Mouse (Mus musculus) retina, embryonic 14.5 days (tissue): ENCODE measurements around the gene Ppp1r9a.

ENCODE experiments used
- DNase-seq: peaks from one replicate; pipeline ENCODE4 v3.0.0-alpha.2; 2015; ENCODE audit warnings: low spot score

Ppp1r9a gene

DNA sequence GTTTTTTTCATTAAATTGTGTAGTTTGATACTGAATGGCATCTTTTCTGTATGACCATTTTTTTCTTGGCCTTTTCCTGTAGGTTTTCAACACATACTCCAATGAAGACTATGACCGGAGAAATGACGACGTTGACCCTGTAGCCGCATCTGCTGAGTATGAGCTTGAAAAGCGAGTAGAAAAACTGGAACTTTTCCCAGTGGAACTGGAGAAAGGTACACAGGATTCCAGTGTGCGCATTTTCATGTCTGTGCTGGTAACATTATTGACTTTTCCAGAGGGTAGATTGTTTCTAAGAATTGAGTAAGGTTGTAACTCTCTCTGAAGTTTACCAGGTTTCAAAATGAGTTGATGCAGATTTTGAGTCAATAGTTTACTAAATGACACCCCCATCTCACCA lies 143.1 kb downstream of the Ppp1r9a start:
- DNase-seq = no peak

DNA sequence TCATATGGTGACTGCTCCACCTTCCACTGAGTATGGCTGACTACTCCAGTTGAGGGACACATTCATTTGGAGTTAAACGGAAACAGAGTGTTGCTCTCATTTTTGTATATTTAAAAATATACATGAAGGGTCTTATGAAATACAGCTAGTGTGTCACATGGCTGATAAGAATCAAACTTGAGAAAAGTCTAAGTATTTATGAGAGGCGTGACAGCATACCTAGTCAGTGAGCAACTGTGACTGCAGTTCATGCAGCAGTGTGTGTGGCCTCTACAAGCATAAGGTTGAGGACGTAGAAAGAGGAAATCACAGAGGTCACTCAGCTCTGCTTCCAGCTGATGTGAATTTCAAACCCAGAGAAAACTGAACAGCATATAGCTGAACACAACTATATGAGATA lies 145.3 kb downstream of the Ppp1r9a start:
- no peak for DNase-seq

- no peak for DNase-seq
These were observed 149.6 kb downstream of the Ppp1r9a start for GRCm38 (mm10) chr6:5052309-5052708.

DNA sequence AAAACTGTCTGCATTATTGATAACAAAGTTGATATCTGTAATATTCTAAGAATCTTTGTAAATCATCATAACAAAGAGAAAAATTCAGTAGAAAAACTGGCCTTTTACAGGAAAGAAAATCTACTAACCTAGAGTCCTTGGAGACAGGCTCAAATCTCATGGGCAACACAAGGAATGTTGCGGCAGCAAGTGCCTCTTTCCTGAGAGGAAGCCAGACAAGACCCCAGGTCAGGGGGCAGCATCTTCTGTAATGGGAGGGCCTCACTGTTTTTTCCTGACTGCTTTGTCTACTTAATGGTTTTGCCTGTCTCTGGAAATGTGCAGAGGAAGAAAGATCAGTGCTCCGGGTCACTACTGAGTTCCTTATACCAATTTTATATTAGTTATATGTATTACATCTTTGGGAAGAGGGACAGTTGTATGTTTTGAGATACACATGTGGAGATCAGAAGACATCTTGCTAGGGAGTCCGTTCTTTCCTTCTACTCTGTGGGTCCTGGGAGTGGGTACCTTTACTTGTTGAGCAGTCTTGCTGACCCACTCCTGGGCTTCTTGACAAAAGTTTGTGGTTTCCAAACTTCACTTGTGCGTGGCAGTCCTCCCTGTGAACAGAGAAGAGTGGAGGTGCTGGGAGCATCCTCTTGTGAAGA lies 151.9 kb downstream of the Ppp1r9a start:
- no peak for DNase-seq

GRCm38 (mm10) chr6:5074736-5075135 lies 172.0 kb downstream of the Ppp1r9a start:
- DNase-seq = no peak

DNA sequence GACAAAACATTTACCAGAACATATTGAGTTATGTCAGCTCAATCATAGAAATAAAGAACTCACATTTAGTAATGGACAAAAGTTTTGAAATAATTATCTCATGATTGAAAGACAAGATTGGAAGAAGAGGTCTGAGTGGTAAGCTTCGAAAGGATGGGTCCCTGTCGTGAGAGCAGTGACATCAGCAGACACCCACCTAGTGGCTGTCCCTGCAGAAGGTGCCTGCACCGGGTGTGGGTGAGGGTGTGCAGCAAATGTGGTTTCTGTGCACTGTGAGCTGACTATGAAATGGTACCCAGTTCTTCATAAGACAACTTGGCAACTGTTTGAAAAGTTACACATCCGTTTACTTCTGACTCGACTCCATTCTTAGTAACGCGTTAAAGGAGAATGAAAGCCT lies 173.0 kb downstream of the Ppp1r9a start:
- no peak for DNase-seq

DNA sequence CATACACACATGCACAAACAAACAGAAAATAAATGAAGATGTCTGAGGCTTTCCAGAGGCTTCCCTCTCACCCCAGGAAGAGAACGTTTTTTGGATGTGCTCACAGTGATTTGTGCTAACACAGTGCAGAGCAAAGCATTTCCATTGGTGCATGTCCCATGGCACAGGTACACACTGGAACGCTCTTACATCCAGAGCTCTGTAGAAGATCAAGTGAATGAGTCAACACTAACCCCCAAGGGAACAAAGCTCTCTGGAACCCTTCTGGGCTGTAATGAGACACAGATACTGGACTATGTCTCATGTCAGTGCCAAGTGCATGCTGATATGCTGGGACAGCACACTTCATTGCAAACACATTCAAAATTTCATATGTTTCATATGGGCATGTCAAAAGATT lies 175.3 kb downstream of the Ppp1r9a start:
- no peak for DNase-seq

GRCm38 (mm10) chr6:5079108-5079507 lies 176.4 kb downstream of the Ppp1r9a start:
- no peak for DNase-seq

DNA sequence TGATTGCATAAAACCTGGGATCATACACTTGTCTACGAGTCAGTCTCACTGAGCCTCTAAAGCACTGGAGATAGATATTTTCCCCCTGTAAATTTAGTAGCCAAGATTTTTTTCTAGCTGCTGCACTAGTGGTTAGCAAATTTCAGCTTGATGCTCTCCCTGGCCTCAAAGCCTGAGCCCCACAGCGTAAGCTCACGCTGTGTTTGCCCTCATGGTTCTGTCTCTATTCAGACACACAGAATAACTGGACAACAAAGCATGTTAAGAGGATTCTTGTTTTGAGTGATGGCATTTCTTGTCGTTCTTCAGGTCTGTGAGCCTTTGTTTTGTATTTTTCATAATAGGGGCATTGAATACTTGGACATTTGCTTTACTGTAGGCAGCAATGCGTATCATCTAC lies 177.4 kb downstream of the Ppp1r9a start:
- DNase-seq = no peak

GRCm38 (mm10) chr6:5080496-5080895 lies 177.8 kb downstream of the Ppp1r9a start:
- no peak for DNase-seq

GRCm38 (mm10) chr6:5081099-5081498 lies 178.4 kb downstream of the Ppp1r9a start:
- no peak for DNase-seq

DNA sequence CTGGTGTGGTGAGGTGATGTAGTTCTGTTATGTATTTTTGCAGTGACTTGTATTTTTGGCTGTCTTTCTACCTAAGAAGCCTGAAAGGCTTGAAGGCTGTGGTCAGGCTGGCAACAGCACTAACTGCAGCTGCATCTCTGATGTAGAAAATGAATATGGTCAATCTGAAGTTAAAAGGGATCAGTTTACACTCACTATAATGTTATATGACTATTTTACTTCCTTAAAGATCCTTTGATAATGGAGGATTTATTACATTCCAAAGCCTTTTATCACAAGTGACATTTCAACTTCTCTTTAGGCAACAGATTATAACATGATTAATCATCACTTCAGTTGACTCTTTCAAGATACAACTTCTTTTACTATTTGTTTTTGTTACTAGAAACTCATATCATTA lies 179.4 kb downstream of the Ppp1r9a start:
- DNase-seq = no peak

- DNase-seq = no peak
These were observed 180.0 kb downstream of the Ppp1r9a start for GRCm38 (mm10) chr6:5082740-5083139.

DNA sequence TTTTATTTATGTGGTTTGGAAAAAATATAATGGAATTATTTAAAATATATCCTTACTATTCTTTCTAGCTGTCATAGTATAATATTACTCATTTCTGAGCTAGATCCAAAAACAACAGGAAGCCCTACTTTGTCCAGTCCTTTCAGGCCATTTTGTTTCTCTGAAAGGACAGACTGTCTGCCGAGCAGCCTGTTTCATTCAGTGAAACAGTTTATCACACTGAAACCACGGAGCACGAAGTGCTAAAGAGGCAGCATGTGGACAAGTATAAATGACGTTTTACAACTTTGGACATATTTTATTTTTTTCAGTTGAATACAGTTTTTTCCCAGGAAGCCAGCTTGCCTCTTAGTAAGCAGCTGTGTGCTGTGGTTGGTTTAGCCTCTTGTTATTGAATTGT lies 181.2 kb downstream of the Ppp1r9a start:
- DNase-seq = no peak

- DNase-seq = no peak
These were observed 189.2 kb downstream of the Ppp1r9a start for GRCm38 (mm10) chr6:5091873-5092272.

DNA sequence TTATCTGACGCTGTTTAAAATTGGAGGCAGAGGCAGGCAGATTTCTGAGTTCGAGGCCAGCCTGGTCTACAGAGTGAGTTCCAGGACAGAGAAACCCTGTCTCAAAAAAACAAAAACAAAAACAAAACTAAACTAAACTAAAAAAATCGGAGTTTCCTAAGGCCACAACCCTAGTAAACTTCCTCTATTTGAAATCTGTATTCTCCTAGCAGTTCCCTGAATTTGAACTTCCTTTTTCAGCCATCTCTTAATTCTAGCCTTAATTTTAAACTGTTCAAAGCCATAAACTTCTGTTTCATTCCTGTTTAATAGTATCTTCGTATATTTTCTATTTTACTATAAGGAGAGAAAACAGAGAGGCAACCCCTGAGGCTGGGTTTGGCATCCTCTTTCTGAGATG lies 190.1 kb downstream of the Ppp1r9a start:
- DNase-seq = no peak

GRCm38 (mm10) chr6:5093516-5093915 lies 190.8 kb downstream of the Ppp1r9a start:
- no peak for DNase-seq

- no peak for DNase-seq
These were observed 192.8 kb downstream of the Ppp1r9a start for GRCm38 (mm10) chr6:5095365-5095973.

GRCm38 (mm10) chr6:5097309-5097708 lies 194.6 kb downstream of the Ppp1r9a start:
- DNase-seq = no peak

GRCm38 (mm10) chr6:5099282-5099681 lies 196.6 kb downstream of the Ppp1r9a start:
- no peak for DNase-seq

GRCm38 (mm10) chr6:5099842-5100241 lies 197.1 kb downstream of the Ppp1r9a start:
- no peak for DNase-seq

DNA sequence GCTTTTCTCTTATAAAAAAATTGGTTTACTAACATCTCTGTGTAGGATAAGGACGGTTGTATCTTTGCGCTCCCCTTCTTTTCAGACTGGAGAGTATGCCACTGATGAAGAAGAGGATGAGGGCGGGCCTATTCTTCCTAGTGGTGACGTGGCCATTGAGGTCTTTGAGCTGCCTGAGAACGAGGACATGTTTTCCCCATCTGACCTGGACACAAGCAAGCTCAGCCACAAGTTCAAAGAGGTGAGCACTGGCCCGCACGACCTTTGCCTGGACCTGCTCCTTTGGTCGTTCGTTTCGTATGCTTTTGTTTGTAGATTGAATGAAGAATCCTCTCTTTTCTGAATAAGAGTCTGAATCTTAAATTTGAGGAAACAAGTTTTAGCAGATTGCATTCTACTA lies 197.6 kb downstream of the Ppp1r9a start:
- no peak for DNase-seq

- DNase-seq = no peak
These were observed 200.0 kb downstream of the Ppp1r9a start for GRCm38 (mm10) chr6:5102741-5103140.

- DNase-seq = no peak
These were observed 201.1 kb downstream of the Ppp1r9a start for GRCm38 (mm10) chr6:5103769-5104168.
